Mouse (Mus musculus) heart, adult 9 months (tissue): ENCODE results near the gene Gm26938.
A peak's percentile ranks its signal among the peaks of the same experiment; 100 is the strongest.

Source experiments
- DNase-seq, 2 experiments: peaks; one replicate each; pipeline ENCODE4 v3.0.0; 2022; ENCODE audit warnings: low spot score in 2 of 2

Gm26938 gene

DNA sequence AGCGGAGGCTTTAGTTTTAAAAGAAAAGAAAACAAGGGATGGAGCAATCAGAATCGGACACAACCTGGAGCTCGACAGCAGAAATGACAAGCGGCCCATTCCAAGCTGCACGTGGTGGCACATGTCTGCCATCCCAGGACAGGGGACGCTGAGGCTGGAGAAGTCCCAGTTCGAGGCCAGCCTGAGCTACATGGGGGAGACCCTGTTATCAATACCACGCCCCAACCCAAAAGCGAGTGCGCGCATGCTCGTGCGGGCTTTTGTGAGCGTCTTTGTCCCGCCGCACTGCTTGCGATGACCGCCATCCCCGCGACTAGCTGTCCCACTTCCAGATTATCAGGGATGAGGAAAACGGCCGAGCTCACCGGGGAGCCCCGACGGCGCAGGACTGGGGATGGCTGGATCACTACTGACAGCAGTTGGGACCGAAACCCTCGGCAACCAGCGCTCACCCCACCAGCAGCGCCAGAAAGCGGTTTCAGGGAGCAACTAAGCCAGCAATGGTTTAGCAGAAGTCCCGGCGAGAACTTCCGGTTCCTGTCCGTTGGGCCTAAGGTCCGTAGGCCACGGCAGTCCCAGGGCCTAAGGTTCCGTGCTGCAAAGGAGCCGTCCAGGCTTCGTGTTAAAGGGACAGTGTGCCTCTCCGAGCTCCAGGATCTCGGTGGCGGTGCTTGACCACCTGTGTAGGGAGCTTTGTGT, at the start of gene Gm26938, which contains the start of gene Psmg3:
Gene Gm26938, minus strand, starts transcription at position 51 of the 699 bp plus-strand sequence.
Gene Psmg3, minus strand, starts transcription at position 529 of the 699 bp plus-strand sequence.
- DNase-seq, result peak; percentile 72 to 88

DNA sequence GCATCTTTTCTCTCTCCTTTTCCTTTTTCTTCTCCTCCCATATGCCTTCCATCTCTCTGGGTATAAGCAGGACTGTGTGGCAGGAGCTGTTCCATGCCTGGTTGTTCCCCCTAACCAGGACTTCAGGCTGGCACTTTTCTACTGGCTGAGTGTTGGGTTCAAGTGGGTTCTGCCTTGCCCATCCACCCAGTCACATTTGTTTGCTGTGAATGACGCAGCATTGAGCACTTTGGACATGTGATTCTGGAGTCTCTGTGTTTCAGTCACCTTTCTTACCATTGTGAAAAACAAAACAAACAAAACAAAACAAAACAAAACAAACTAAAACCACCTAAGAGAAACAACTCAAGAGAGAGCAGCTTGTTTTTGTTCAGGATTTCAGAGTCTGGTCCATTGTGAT, 45.3 kb upstream of the Gm26938 start:
- DNase-seq, result no peak

DNA sequence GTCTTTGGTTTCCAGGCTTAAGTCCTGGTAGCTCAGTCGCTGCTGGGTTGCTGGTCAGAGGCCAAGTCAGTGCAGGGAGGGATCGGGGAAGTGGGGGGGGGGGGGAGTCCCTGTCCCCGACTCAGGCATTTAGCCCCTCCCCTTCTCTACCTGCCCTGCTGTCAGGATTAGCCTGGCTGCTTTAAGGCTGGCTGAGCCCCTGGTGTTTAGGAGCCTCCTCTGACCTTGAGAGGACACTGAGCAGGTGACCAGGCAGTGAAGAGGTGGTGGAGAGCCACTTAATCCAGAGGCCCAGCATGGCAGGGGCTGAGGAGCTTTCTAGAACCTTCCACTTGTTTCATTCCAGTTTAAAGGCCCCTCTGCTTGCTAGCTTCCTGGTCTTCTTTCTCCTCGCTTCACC, 44.7 kb upstream of the Gm26938 start:
- no peak for DNase-seq

DNA sequence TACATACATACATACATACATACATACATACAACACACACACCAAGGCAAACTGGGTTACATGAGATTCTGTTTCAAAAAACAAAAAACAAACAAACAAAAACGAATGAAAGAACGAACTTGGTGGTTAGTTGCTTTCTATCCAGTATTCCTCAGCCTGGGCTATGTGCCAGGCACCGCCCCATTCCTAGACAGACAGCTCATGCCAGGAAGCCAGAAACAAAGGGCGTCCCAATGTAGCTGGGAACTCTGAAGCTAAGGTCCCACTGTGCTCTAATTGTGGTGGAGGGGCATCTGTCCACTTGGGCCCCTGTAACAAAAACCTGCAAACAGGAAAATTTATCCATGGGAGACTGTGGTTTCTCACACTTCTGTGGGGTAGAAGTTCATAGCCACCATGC, 36.6 kb upstream of the Gm26938 start:
- DNase-seq, result peak in 1 of 2 experiments; percentile 47

DNA sequence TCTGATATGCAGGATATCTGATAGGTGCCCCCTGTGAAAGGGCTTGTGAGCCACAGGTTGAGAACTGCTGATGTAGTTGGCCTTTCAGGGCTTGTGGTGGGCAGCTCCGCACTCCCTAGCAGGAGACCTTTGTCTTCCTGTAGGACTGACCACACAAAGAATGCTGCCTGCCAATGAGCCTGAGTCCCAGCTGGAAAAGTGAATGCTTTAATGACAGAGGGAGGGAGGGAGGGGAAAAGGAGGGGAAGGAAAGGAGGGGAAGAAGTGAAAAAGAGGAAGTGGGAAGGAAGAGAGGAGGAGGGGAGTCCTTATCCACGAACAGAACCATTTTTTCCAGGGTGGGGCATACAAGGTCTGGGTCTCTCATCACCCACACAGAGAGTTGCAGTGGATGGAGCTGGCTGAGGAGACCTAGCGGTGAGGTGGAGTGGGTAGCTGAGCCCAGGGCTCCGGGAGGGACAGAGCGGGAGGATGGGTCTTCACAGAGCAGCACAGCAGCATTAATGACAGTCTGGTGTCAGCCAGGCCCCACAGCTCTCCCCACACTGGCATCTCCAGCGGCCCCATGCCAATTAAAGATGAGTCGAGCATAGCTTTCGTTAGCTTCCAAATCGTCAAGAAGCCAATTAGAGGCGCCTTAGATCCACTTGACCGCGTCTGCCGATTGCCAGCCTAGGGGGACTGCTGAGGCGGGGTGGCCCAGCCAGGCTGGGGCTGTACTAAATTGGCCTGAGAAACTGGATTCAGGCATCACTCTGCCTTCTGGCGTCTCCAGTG, 34.3 kb upstream of the Gm26938 start:
- DNase-seq, result no peak

DNA sequence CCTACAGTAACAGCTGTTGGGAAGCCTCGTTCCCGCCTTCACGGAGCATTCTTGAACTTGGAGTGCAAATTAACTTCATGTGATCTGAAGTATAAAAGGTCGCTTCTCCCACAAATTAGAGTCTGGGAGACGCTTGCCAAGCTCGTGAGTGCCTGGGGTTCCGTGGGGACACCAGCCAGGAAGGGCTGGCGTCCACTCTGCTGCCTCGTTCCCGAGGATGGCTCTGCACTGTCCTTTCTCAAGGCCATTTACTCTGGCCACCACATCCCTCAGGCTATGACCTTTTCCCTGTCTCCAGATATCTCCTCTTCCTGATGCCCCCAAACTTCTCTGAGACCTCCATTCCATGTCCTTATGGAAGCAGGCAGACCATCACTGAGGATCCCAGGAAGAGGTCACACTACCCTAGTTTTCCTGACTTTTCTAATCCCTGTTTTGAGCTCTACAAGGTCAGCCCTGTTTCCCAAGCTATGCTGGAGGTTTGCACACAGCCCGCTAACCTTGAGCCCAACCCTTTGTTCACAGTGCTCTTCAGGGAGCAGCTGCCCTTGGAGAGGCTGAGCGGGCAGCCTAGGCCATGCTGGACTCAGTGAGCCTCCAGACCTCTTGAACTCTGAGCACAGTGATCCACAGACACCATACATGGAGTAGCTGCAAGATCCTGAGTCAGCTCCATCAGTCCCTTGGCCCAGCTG, 23.6 kb upstream of the Gm26938 start:
- no peak for DNase-seq

DNA sequence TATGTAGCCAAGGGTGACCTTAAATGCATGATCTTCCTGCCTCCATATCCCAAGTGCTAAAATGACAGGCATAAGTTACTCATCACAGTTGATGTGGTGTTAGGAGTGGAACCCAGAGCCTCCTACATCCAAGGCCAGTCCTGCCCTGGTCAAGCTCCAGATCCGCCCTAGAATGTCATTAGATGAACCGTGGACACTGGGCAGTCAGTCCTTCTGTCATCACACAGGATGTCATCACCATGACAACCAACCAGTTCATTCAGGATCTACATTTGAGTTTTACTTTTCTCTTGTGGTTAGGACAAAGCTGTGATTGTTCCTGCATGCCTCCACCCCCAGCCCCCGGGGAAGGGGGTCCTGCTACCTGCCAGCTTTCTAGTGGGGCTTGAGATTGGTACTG, 12.9 kb upstream of the Gm26938 start:
- no peak for DNase-seq

DNA sequence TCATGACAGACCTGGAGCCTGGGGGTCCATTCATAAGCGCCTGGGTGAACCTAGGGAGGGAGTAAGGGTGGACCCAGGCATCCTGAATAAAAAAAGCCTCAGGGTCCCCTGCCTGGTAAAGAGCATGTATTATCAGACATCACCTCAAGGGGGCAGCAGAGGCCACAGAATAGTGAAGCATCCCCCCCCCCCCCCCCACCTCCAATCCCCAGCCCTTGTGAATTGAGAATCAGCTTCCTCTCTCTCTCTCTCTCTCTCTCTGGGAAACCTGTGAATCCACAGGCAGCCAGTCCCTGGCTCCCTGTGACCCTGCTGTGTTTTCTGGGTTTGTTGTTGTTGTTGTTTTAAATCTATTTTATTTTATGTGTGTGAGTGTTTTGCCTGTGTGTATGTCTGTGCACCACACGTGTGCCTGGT, 12.3 kb upstream of the Gm26938 start:
- DNase-seq, result peak; percentile 43 to 50

DNA sequence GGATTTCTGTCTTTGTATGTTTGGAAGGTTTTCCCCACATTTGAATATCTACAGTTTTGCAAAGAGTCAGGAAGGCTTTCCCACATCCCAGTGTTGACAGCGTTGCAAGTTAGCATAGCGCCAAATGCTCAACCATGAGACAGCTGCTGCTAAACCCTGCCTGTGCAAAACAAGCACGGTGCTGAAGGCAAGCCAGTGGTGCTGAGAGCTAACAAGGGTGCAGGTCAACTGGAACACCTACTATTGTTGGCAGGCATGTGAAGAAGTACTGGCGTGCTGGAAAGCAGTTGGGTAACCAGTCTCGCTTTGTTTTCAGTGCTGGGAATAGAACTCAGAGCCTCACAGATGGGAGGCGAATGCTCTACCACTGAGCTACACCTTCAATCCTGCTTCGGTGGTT, 9.5 kb upstream of the Gm26938 start:
- DNase-seq, result no peak

DNA sequence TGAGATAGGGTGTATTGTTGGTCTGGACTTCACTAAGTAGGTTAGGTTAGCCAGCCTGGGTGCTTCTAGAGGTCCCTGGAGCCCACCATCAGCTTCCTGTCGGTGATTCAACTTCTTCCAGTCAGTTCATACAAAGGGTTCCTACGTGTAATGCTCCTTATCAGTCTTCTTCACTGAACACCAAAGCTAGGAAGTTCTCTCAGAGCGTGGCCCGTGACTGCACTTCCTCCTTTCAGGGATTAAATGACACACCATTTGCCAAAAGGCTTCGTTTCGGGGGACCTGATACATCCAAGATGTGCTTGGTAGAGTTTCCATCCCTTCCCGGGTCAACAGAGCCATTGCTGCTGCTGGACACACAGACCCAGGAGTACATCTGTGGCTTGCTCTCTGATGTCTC, 5.9 kb upstream of the Gm26938 start:
- DNase-seq, result no peak

DNA sequence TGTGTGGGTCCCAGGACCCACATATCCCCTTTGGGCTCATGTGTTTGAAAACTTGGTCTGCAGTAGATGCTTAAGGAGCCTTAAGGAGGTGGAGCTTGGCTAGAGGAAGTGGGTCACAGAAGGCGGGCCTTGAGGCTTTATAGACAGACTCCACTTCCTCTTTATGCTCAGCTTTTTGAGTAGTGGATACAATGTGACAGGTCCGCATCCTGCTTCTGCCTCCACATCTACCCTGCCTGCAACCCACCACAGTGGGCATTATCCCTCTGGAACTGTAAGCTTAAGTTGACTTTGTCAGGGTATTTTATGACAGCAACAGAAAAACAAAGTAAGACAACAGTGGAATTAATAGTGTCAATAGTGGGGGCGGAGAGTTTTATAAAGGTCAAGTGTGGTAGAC, 4.5 kb upstream of the Gm26938 start:
- no peak for DNase-seq

DNA sequence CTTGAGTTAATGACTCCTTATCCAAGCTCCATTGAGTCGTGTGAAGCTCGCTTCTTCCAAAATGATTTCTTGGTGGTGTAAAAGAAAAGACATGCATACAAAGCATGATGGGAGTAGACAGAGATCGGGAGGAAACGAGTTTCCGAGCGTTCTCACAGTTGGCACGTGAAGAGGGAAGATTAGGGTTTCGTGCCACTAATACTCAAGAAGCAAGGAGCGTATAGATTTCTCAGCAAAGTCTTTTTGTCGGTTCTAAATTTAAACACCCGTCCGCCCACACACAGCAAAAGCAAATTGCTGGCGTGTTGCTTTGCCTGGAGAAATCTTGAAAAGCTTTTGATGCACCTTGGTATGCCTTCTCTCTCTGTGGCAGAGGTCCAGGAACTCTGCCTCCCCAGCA, 3.2 kb upstream of the Gm26938 start:
- no peak for DNase-seq

DNA sequence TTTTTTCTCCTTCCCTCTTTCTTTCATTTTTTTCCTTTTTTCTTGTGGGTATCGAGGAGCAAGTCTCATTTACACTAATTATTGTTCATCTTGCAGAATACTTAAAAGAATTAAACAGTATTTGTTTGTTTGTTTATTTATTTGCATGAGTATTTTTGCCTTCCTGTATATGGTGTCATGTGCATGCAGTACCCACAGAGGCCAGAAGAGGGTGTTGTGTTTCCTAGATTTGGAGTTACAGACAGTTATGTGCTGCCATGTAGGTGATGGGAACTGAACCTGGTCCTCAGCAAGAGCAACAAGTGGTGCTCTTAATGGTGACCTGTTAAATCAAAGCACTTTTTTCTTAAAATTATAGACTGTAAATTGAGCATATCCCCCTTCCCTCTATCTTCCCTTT, 1.4 kb upstream of the Gm26938 start:
- no peak for DNase-seq

DNA sequence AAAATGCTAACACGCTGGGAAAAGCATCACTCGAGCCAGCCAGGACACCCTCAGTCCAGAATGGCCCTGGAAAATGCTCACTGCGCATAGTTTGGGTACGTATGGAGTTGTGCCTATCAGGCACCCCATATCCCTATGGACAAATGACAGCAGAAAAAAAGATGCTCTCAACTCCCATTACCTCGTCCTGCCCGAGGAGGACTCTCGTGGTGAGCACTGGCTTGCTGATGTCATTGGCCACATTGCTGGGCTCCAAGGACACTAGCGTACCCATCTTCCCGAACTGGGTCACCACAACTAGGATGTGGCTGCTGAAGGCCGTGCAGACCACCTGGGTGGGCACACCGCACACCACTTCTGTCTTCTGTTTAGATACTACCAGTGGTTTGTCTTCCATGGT, 260 bp downstream of the Gm26938 start:
- no peak for DNase-seq

DNA sequence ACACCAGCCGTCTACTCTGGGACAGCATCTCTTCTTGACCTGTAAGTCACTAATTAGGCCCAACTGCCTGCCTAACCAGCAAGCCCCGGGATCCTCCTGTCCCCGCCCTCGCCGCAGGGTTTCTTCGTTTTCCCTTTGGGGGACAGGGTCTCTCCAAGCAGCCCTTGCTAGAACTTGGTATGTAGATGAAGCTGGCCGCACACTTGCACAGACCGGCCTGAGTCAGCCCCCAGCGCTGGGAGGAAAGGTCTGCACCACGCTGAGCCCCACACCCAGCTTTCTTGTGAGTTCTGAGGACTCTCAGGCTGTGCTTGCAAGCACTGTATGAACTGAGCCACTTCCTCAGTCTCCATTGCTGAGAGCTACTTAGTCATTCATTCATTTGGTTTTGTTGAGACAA, 1.7 kb downstream of the Gm26938 start:
- no peak for DNase-seq

DNA sequence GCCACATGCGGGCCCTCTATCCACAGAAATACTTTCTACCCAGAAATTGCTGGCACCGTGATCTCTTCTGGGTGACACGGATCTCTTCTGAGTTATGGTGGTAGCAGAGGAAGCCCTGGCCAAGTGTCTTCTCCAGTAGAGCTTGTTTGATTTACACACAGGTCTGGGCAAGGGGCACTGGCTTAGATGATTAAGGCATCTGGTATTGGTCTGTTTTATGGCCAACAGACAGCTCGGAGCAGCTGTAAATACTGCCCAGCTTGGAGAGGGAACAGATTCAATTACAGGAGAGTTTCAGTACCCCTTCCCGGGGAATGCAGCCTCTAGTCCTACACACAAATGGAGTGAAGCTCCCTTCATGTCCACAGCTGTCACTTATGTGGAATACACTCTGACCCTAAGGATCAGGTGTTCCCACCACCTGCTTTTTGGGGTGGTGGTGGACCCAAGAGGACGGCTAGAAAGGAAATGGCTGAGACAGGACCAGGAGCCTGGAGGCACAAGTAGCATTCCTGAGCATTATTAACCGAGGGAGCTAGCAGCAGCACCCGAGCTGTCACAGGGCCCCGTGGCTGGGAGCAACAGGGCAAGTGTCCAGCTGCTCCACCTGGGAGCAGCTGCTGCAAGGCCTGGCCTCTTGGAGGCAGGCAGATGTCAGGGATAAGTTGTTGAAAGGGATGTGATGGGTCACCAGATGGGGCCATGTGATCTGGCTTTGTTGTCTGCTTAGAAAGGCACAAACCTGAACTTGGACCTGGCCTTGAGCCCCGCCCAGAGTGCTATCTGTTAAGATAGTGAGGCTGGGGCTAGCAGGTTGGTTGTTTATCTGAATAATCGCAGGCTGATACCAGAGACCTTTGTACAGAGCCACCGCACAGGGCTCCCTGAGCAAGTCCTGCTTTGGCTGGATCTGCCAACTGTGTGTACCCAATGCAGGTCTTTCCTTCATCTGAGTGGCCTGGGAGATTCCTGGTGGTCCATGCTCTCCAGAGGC, 4.4 kb downstream of the Gm26938 start:
- DNase-seq, result no peak

DNA sequence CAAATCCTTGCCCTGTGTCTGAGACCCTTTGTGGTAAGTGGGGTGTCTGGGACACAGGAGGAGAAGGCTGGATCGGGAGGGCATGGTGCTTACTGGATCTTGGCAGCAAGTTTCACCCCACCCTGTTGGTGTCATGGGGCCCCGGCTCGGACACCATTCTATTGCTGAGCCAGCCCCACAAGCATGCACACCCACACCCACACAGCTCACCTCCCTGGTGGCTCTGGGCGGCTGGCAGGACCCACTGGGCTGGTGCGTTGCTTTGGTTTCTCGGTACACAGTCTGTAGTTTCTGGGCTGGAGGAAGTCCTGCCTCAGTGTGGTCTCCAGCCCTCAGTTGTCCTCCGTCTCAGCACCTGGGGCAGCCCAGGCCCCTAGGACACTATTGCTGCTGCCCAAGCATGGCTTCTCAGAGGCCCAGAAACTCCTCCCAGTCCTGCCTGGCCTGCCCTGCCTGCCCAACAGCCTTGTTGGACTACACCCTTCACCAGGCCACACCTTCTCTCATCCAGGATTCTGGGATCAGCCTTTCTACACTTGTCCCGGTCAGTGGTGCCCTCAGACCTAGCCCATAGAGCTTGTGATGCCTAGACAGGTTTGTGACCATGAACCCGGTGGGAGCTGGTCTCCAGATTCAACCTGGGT, 6.5 kb downstream of the Gm26938 start, which contains the start of gene Tmem184a:
Gene Tmem184a, minus strand, starts transcription at position 380 of the 644 bp plus-strand sequence.
- DNase-seq, result no peak

DNA sequence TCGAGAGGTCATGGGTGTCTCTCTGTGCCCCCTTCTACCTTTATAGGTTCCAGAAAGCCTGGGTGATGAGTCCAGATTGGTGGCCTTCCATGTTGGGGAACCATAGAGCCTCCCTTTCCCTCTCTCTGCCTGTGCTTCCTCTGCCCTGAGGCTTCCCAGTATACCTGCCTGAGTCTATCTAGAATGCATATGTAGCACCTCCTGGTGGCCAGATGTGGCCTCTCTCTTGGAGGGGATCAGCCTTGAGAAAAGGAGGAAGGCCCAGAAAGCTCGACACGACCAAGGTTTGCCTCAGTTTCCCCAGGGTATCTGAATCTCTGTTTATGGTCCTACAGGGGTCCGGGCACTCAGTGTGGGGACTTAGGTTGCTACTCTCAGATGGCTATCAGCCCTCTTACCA, 7.4 kb downstream of the Gm26938 start:
- DNase-seq, result no peak

DNA sequence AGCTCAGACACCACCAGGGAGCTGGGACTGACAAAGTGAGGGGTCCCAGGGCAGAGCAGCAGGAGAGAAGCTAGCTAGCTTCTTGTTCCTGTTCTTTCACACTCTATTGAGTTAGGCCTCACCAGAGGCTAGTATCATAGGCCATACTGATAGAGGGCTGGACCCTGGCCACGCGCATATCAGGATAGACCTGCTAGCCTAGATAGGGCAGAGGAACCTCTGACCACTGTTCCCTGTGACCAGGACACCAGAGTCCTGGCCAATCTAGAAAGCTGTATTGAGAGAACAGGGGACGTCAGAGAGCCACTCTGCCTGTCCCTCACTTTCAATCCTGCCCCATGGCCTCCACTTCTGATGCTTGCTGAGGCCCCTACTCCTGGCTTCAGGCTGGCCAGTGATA, 8.2 kb downstream of the Gm26938 start:
- no peak for DNase-seq

DNA sequence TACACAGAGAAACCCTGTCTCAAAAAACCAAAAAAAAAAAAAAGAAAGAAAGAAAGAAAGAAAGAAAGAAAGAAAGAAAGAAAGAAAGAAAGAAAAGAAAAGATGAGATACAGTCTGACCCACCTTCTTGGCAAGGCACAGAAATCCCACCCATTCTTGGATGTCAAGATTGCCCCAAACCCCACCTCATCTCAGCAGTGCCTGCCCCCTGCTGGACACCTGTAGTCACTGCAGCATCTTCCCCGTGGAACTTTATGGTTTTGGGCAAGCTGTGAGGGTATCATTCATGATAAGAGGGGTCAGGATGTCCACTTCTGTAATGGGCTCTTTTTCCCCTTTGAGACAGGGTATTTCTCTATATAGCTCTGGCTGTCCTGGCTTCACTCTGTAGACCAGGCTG, 8.9 kb downstream of the Gm26938 start:
- DNase-seq, result no peak

DNA sequence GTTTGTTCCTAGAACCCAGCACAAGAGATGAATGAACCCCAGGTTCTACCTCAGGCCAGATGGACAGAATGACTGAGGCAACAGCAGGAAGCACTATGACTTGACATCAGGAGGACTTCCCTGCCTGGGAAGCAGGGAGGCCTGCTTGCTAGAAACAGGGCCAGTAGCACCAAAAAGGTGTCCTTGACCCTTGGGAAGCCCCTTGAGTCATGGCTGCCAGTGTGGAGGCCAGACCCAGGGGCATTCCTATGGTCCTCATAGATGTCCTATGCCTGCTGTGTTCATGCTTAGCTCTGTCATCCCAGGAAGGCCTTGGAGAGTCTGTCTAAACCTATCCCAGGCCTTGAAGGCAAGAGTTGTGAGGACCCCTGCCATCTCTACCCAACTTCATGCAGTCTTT, 9.8 kb downstream of the Gm26938 start:
- no peak for DNase-seq
